Mouse (Mus musculus) intestine, postnatal 0 days (tissue): ENCODE results near the gene Ccne1. TPM values are rescaled to one million over a fixed set of nuclear protein-coding genes. Genes with fewer than 3 reads are reported as not detected.

ENCODE experiments used
- ATAC-seq: fragments of 200-750 bp; cut with Nextera tagmentation; 2 replicates; pipeline ENCODE4 v1.8.0; 2017; ENCODE audit warnings: mild to moderate bottlenecking, moderate TSS enrichment, moderate library complexity
- H3K27ac ChIP-seq: fragments of 300-500 bp; sonication (generic); 2 replicates; pipeline ENCODE4 v1.5.1; 2014; ENCODE audit warnings: mild to moderate bottlenecking, low read depth, low read length, moderate library complexity
- H3K27me3 ChIP-seq: fragments of 300-500 bp; sonication (generic); replicated peaks from 2 replicates; pipeline ENCODE4 v1.6.1; 2014; ENCODE audit warnings: low read length, mixed read lengths; ENCODE audit not compliant: control insufficient read depth, insufficient read depth
- H3K36me3 ChIP-seq: fragments of 300-500 bp; sonication (generic); 2 replicates; pipeline ENCODE4 v1.6.1; 2014; ENCODE audit warnings: mild to moderate bottlenecking, moderate library complexity; ENCODE audit not compliant: control insufficient read depth, insufficient read depth
- H3K4me1 ChIP-seq: fragments of 300-500 bp; sonication (generic); replicated peaks from 2 replicates; pipeline ENCODE4 v1.6.1; 2014; ENCODE audit warnings: antibody characterized with exemption, low read length, mixed read lengths; ENCODE audit not compliant: control insufficient read depth, insufficient read depth
- H3K4me2 ChIP-seq: fragments of 300-500 bp; sonication (generic); replicated peaks from 2 replicates; pipeline ENCODE4 v1.6.1; 2014; ENCODE audit warnings: low read depth, mild to moderate bottlenecking, moderate library complexity
- H3K4me3 ChIP-seq: fragments of 300-500 bp; sonication (generic); 2 replicates; pipeline ENCODE4 v1.5.1; 2014; ENCODE audit warnings: low read depth, low read length
- H3K9ac ChIP-seq: fragments of 300-500 bp; sonication (generic); 2 replicates; pipeline ENCODE4 v1.6.1; 2014; ENCODE audit warnings: mild to moderate bottlenecking, low read depth, low read length
- H3K9me3 ChIP-seq: fragments of 300-500 bp; sonication (generic); 2 replicates; pipeline ENCODE4 v1.6.1; 2016; ENCODE audit warnings: mixed run types; ENCODE audit not compliant: control insufficient read depth
- CTCF ChIP-seq: sonication (generic); IDR thresholded peaks from 2 replicates; pipeline ENCODE4 v1.5.1; 2016; ENCODE audit warnings: low read depth, mild to moderate bottlenecking, control low read depth, antibody characterized with exemption, moderate library complexity
- WGBS: fragments of 180-500 bp; shearing (Covaris S2); extraction: QIAGEN DNeasy Blood & Tissue Kit; methylation state at CpG from one replicate; pipeline ENCODE4 v1.1.7; 2014; 5-methylcytosine and 5-hydroxymethylcytosine counted together
- polyA plus RNA-seq: library from polyadenylated mRNA; unstranded; fragments of >200 nt; fragmentation: Nextera tagmentation; extraction: Ambion mirVana; gene quantifications from 2 replicates; pipeline ENCODE4 v1.2.1, GENCODE M21; 2015

Gene Ccne1
- polyA plus RNA-seq, 1 experiment from 2014 or later, result 12.0 TPM

DNA sequence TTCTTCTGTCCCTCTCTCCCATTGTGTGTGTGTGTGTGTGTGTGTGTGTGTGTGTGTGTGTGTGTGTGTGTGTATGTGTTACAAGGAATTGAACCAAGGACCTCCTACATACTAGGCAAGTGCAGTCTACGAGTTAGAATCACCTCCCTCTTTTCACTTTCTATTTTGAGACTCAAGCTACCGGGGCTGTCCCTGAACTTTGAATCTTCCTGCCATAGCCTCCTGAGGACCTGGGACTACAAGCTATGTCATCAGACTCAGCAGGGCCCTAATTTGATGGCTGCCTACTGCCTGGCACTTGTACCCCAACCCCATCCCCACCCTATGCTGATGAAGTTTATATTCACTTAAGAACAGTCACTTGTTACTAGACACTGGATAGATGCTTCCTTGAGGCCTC is 18.9 kb downstream of the Ccne1 start:
- no peak for TF ChIP-seq CTCF
- Histone ChIP-seq H3K27ac (no peak overlapping the region), H3K4me3 (no peak overlapping the region), H3K36me3 (no peaks in the 10 kb centered on the region), H3K4me2 (no peak overlapping the region), H3K9ac (no peak overlapping the region), H3K27me3 (no peaks in the 10 kb centered on the region), H3K9me3 (no peaks in the 10 kb centered on the region), H3K4me1 (peaks cover 11% of the 10 kb centered on the region; the same call in 1 of the 2 replicates)
- ATAC-seq, result no peak
- 28% methylated on average over 2 of the region's 2 CpGs for WGBS

DNA sequence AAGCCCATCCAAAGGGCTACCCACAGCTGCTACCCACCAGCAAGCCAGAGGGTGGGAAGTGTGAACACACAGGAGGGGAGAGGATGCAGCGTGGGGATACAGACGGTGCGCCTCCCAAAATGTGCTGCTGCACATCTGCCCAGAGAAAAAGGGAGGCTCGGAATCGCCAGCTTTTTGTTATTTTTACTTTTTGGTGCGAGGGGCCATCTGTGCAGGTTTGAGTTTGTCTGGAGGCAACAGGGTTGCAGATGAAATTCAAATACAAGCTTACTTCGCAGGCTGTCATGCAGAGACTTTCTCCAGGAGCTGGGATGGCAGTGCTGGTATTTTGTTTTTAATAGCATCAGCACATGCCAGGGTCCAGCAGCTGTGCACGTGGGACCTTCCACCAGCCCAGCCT is 19.5 kb downstream of the Ccne1 start:
- no peak for ATAC-seq
- H3K36me3 ChIP-seq, result no peaks in the 10 kb centered on the region

DNA sequence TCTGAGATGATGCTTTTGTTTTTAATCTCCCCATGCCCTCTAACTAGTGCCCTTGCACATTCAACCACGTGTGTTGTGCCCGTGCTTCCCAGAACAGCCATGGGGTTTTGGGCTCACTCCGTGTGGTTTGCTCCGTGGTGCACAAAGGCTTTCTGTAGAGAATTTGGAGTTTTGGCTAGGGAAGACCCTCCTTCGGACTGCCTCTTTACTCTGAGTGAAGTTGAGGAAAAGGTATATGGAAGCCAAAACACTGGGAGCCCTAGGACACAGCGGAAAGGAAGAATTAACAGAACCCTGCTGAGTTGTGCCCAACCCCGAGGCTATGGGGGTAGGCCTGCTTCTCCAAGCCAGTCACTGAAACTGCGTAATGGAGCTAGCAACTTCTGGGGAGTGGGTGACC is 20.9 kb downstream of the Ccne1 start:
- no peak overlapping the region for H3K4me3 ChIP-seq
- no peak overlapping the region for H3K27ac ChIP-seq
- peaks cover 11% of the 10 kb centered on the region; the same call in 1 of the 2 replicates for H3K4me1 ChIP-seq
- no peaks in the 10 kb centered on the region for H3K9me3 ChIP-seq
- TF ChIP-seq CTCF, result no peak
- no peak overlapping the region for H3K9ac ChIP-seq
- H3K4me2 ChIP-seq, result peak overlapping the region; percentile 88
- ATAC-seq, result no peak
- no peaks in the 10 kb centered on the region for H3K27me3 ChIP-seq
- H3K36me3 ChIP-seq, result no peaks in the 10 kb centered on the region
- WGBS, result 65% methylated on average over 8 of the region's 8 CpGs

More for the DNA sequence above, 19.5 kb downstream of the Ccne1 start:
- Histone ChIP-seq H3K9me3 (no peaks in the 10 kb centered on the region), H3K27ac (no peak overlapping the region), H3K9ac (no peak overlapping the region), H3K4me2 (no peak overlapping the region), H3K4me1 (peaks cover 11% of the 10 kb centered on the region; the same call in 1 of the 2 replicates), H3K4me3 (no peak overlapping the region), H3K27me3 (no peaks in the 10 kb centered on the region)
- no peak for TF ChIP-seq CTCF
- WGBS, result 78% methylated on average over 8 of the region's 8 CpGs

DNA sequence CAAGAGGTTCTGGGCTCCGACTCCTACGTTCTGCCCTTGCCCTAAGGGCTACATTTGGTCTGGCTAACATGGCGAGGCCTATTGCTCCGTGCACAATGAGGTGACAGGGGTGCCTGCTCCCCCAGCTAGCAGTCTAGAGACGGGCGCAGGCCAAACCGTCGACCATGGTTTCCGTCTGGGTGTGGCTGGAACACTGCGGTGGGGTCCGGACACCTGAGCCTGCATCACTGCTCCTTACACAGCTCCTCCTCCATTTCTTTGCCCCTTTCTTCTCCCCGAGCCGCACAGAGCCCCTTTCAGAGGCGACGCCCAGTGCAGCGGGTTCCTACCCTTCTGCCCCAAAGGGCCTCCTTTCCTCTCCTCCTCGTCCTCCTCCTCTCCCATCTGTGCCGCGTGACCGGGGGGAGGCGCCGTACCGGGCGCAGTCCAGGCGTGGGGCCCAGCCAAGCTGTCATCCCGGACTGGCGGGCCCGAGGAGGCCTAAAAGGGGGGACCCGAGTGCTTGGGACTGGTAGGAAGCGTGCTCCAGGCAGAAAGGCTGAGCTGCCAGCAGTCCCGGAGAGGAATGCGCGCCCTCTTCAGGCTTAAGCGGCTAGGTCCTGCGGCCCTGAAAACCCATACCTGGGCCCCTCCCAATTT is 21.6 kb downstream of the Ccne1 start:
- peak; percentile 49 for ATAC-seq
- Histone ChIP-seq H3K4me1 (peaks cover 11% of the 10 kb centered on the region; the same call in 1 of the 2 replicates), H3K27me3 (no peaks in the 10 kb centered on the region), H3K27ac (peak overlapping the region; percentile 46; the same call in 1 of the 2 replicates), H3K36me3 (no peaks in the 10 kb centered on the region), H3K4me2 (peak overlapping the region; percentile 88), H3K9me3 (no peaks in the 10 kb centered on the region), H3K4me3 (peak overlapping the region; percentile 54), H3K9ac (no peak overlapping the region; the same call in none of the 2 replicates)
- peak; percentile 68 for TF ChIP-seq CTCF
- WGBS, result under 1% methylated on average over 35 of the region's 35 CpGs

GRCm38 (mm10) chr7:38084778-38085572 is 22.4 kb downstream of the Ccne1 start:
- TF ChIP-seq CTCF, result no peak
- WGBS, result under 1% methylated on average over 65 of the region's 65 CpGs
- no peak overlapping the region; the same call in 1 of the 2 replicates for H3K9ac ChIP-seq
- H3K27ac ChIP-seq, result peak overlapping the region; percentile 46; the same call in 1 of the 2 replicates
- ATAC-seq, result peak; percentile 99
- no peaks in the 10 kb centered on the region for H3K9me3 ChIP-seq
- peaks cover 11% of the 10 kb centered on the region; the same call in 1 of the 2 replicates for H3K4me1 ChIP-seq
- peak overlapping the region; percentile 54 for H3K4me3 ChIP-seq
- peak overlapping the region; percentile 88 for H3K4me2 ChIP-seq
- H3K27me3 ChIP-seq, result no peaks in the 10 kb centered on the region
- no peaks in the 10 kb centered on the region for H3K36me3 ChIP-seq

GRCm38 (mm10) chr7:38082971-38083370 is 24.4 kb downstream of the Ccne1 start:
- Histone ChIP-seq H3K4me2 (no peak overlapping the region), H3K4me3 (no peak overlapping the region), H3K9me3 (no peaks in the 10 kb centered on the region), H3K36me3 (no peaks in the 10 kb centered on the region), H3K4me1 (peaks cover 11% of the 10 kb centered on the region; the same call in 1 of the 2 replicates), H3K27ac (no peak overlapping the region), H3K27me3 (no peaks in the 10 kb centered on the region), H3K9ac (no peak overlapping the region)
- no peak for ATAC-seq
- TF ChIP-seq CTCF, result no peak
